In the genomic region with DNA sequence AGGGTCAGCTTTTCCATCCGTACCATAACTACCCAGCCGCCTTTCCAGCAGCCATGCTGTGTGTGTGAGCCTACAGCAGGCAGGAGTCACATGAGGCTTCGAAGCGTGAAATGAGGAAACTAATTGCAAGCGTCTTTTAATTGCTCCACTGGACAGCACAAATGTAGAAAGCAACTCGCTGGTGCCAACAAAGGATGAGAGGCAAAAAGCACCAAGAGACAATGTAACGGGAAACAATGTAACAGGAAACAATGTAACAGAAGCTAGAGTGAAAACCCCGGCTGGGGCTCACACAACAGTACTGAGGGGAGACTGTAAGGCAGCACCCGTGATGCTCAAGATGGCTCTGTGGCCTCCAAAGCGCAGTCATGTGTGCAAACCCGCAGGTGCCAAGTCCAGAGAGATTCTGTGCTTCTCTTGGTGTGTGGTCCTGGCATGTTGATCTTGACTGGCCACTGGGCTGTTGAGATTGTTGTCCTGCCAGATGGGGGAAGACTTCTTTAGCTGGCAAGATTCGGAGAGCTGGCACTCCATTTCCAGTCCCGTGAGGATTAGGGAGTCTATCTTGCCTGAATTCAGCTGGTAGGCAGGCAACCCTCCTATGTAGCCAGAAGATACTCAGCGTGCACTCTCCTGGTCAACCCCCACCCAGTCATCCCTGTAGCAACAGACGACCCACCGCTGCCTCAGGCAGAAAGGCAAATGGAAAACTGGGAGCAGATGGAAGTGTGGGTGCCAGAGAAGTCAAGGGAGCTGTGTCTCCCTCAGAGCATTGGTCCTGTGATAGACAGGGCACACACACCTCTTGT, we compare ENCODE assay signal across 9 mouse cellular contexts. TPM values are rescaled to one million over a fixed set of nuclear protein-coding genes. Genes with fewer than 3 reads are reported as not detected.
DNase-seq lines count a peak whose midpoint lies in the region; ATAC-seq and TF ChIP-seq lines count a peak whose summit lies in the region.
"Had no signal": no experiment of that assay in that cellular context is flagged by ENCODE, and none has a peak within 500 bp of the region (broad histone marks: within the 10 kb centered on the region; RNA-seq: fewer than 3 reads in every experiment).

No protein-coding gene starts in this region.

- H3K36me3 ChIP-seq in embryonic facial prominence, embryonic 10.5 days (replicated peaks) = 0 out of 2 replicates have a peak, but pooled peaks cover 2% of the 10 kb centered on the region
- H3K36me3 ChIP-seq in heart, postnatal 0 days (replicated peaks; ENCODE audit: control insufficient read depth, insufficient read depth, low read length) = no peaks in the 10 kb centered on the region
- H3K36me3 ChIP-seq in midbrain, postnatal 0 days (ENCODE audit: insufficient read depth, low read length) = no peaks in the 10 kb centered on the region

- TF ChIP-seq EP300 in heart, postnatal 0 days (IDR thresholded peaks at IDR 0.05; ENCODE audit: low read depth) = no peak

- H3K4me2 ChIP-seq in heart, postnatal 0 days (ENCODE audit: low read depth, low read length) = no peak overlapping the region
- H3K4me2 ChIP-seq in midbrain, postnatal 0 days (ENCODE audit: low read depth, low read length, poor library complexity, severe bottlenecking) = no peak overlapping the region

- H3K27ac ChIP-seq in embryonic facial prominence, embryonic 10.5 days (replicated peaks) = peak overlapping the region; percentile 51; the same call in 1 of the 2 replicates
- H3K27ac ChIP-seq in heart, postnatal 0 days (ENCODE audit: low read depth) = peak overlapping the region; percentile 46
- no peak overlapping the region for H3K27ac ChIP-seq in midbrain, postnatal 0 days (ENCODE audit: low read depth, low read length)

- H3K4me1 ChIP-seq in embryonic facial prominence, embryonic 10.5 days = peaks cover 71% of the 10 kb centered on the region
- peaks cover 87% of the 10 kb centered on the region for H3K4me1 ChIP-seq in heart, postnatal 0 days (ENCODE audit: control insufficient read depth, insufficient read depth)
- peaks cover 4% of the 10 kb centered on the region for H3K4me1 ChIP-seq in midbrain, postnatal 0 days (ENCODE audit: insufficient read depth, low read length)
- peaks cover 78% of the 10 kb centered on the region for H3K4me1 ChIP-seq in lung, adult 2 months (ENCODE audit: control insufficient read depth, insufficient read depth, low read length)

- H3K9ac ChIP-seq in heart, postnatal 0 days (replicated peaks; ENCODE audit: low read depth, low read length) = no peak overlapping the region
- H3K9ac ChIP-seq in midbrain, postnatal 0 days (replicated peaks; ENCODE audit: low read length, poor library complexity, severe bottlenecking) = no peak overlapping the region

- no peak overlapping the region for H3K4me3 ChIP-seq in embryonic facial prominence, embryonic 10.5 days
- no peak overlapping the region for H3K4me3 ChIP-seq in heart, postnatal 0 days (ENCODE audit: low read depth, low read length)
- H3K4me3 ChIP-seq in midbrain, postnatal 0 days (ENCODE audit: low read depth, low read length) = no peak overlapping the region
- no peak overlapping the region for H3K4me3 ChIP-seq in lung, adult 2 months (replicated peaks; ENCODE audit: extremely low read depth, low read depth, low read length)

- 69% methylated on average over 16 of the region's 16 CpGs for WGBS in embryonic facial prominence, embryonic 10.5 days
- 65% methylated on average over 16 of the region's 16 CpGs for WGBS in heart, postnatal 0 days
- 40% methylated on average over 16 of the region's 16 CpGs for WGBS in midbrain, postnatal 0 days
- WGBS in lung, adult 2 months = 55% methylated on average over 16 of the region's 16 CpGs

- TF ChIP-seq POLR2A in lung, adult 2 months (IDR thresholded peaks at IDR 0.05; ENCODE audit: borderline replicate concordance, extremely low read depth, low read depth, low read length) = no peak

- H3K27me3 ChIP-seq in embryonic facial prominence, embryonic 10.5 days (replicated peaks; ENCODE audit: low read depth, poor library complexity, severe bottlenecking) = no peaks in the 10 kb centered on the region
- no peaks in the 10 kb centered on the region for H3K27me3 ChIP-seq in heart, postnatal 0 days (ENCODE audit: control insufficient read depth, insufficient read depth, low read length)
- H3K27me3 ChIP-seq in midbrain, postnatal 0 days (ENCODE audit: insufficient read depth, low read length) = no peaks in the 10 kb centered on the region
- H3K27me3 ChIP-seq: Patski had no signal

- ATAC-seq in heart, postnatal 0 days (ENCODE audit: insufficient read depth, low read depth) = no peak
- ATAC-seq in midbrain, postnatal 0 days (ENCODE audit: low FRiP score) = peak; percentile 61; the same call in 1 of the 2 replicates
- ATAC-seq: Patski had no signal

- intact Hi-C loops in left cerebral cortex, postnatal 25 days (cut with DNase I) = no loop called here

- TF ChIP-seq CTCF in heart, postnatal 0 days (IDR thresholded peaks at IDR 0.05; ENCODE audit: low read depth) = no peak
- no peak for TF ChIP-seq CTCF in midbrain, postnatal 0 days (IDR thresholded peaks at IDR 0.05)
- no peak for TF ChIP-seq CTCF in lung, adult 2 months (IDR thresholded peaks at IDR 0.05; ENCODE audit: insufficient read depth, low read length)

- peak; percentile 22 to 35 for DNase-seq in layer of hippocampus, postnatal 14 days (ENCODE audit: low spot score in 2 of 2)
- DNase-seq in layer of hippocampus, postnatal 25 days (ENCODE audit: extremely low spot score in 1 of 2, low spot score in 1 of 2) = no peak
- DNase-seq in embryonic facial prominence, embryonic 10.5 days (ENCODE audit: low spot score) = no peak
- no peak for DNase-seq in heart, postnatal 0 days (ENCODE audit: low spot score)
- DNase-seq in midbrain, postnatal 0 days (ENCODE audit: low spot score) = peak; percentile 90
- no peak for DNase-seq in left cerebral cortex, postnatal 25 days (ENCODE audit: low spot score in 2 of 2)
- no peak for DNase-seq in lung, adult 2 months
- DNase-seq in ovary, postnatal 10 days (ENCODE audit: low spot score) = no peak

- no peaks in the 10 kb centered on the region for H3K9me3 ChIP-seq in embryonic facial prominence, embryonic 10.5 days
- no peaks in the 10 kb centered on the region for H3K9me3 ChIP-seq in heart, postnatal 0 days (replicated peaks; ENCODE audit: control insufficient read depth, low read length)
- H3K9me3 ChIP-seq in midbrain, postnatal 0 days (ENCODE audit: low read length) = no peaks in the 10 kb centered on the region

RNA-seq across cellular contexts. Expression of gene Rassf3, which starts 52.4 kb away (rescaled TPM):
- 10 to 100 TPM; 12.0 to 12.6 TPM for total RNA-seq in layer of hippocampus, postnatal 14 days (2021)
- 10 to 100 TPM in 1 of 2 experiments, 1 to 10 TPM in 1; 7.6 to 10.4 TPM for total RNA-seq in layer of hippocampus, postnatal 25 days (2021)
- polyA plus RNA-seq in embryonic facial prominence, embryonic 10.5 days (2016; fragmentation: Nextera tagmentation; extraction: Ambion mirVana) = 15.8 and 19.4 TPM in 2 replicates
- total RNA-seq in heart, postnatal 0 days (2014; rRNA removed; ENCODE audit: low replicate concordance) = 27.9 and 32.3 TPM in 2 replicates
- polyA plus RNA-seq in heart, postnatal 0 days (2015; fragmentation: Nextera tagmentation; extraction: Ambion mirVana) = 22.0 and 23.4 TPM in 2 replicates
- 5.8 and 6.0 TPM in 2 replicates for total RNA-seq in midbrain, postnatal 0 days (2014; rRNA removed)
- polyA plus RNA-seq in midbrain, postnatal 0 days (2015; fragmentation: Nextera tagmentation; extraction: Ambion mirVana) = 3.0 and 3.4 TPM in 2 replicates
- 10 to 100 TPM; 30.4 to 37.3 TPM for total RNA-seq in left cerebral cortex, postnatal 25 days (2021)
- 66.7 and 97.0 TPM in 2 replicates for polyA plus RNA-seq in lung, adult 2 months (2012; rRNA removed)

RNA-seq across cellular contexts. Expression of gene Gns, which starts 58.9 kb away (rescaled TPM):
- 10 to 100 TPM; 74.1 to 79.9 TPM for total RNA-seq in layer of hippocampus, postnatal 14 days (2021)
- total RNA-seq in layer of hippocampus, postnatal 25 days (2021) = 10 to 100 TPM; 74.7 to 78.3 TPM
- 40.0 and 41.4 TPM in 2 replicates for polyA plus RNA-seq in embryonic facial prominence, embryonic 10.5 days (2016; fragmentation: Nextera tagmentation; extraction: Ambion mirVana)
- 50.4 and 57.5 TPM in 2 replicates for total RNA-seq in heart, postnatal 0 days (2014; rRNA removed; ENCODE audit: low replicate concordance)
- 25.2 and 26.1 TPM in 2 replicates for polyA plus RNA-seq in heart, postnatal 0 days (2015; fragmentation: Nextera tagmentation; extraction: Ambion mirVana)
- 66.4 and 84.3 TPM in 2 replicates for total RNA-seq in midbrain, postnatal 0 days (2014; rRNA removed)
- polyA plus RNA-seq in midbrain, postnatal 0 days (2015; fragmentation: Nextera tagmentation; extraction: Ambion mirVana) = 37.7 and 40.4 TPM in 2 replicates
- 10 to 100 TPM; 75.9 to 80.6 TPM for total RNA-seq in left cerebral cortex, postnatal 25 days (2021)
- 149 and 280 TPM in 2 replicates for polyA plus RNA-seq in lung, adult 2 months (2012; rRNA removed)

Comparison
In these comparisons a context has a peak if more than half of its experiments do, and no peak if none do; other contexts are left out.
1. DNase-seq: peak in layer of hippocampus, postnatal 14 days (2 of 2) and midbrain, postnatal 0 days (single experiment); none in layer of hippocampus, postnatal 25 days (0 of 2), embryonic facial prominence, embryonic 10.5 days (single experiment), heart, postnatal 0 days (single experiment), left cerebral cortex, postnatal 25 days (0 of 2), lung, adult 2 months (single experiment) and ovary, postnatal 10 days (single experiment).